Mouse (Mus musculus) midbrain, postnatal 0 days (tissue): ENCODE results near the gene Trim69. TPM values are rescaled to one million over a fixed set of nuclear protein-coding genes. Genes with fewer than 3 reads are reported as not detected.

Source experiments
- ATAC-seq: fragments of 200-750 bp; cut with Nextera tagmentation; 2 replicates; pipeline ENCODE4 v1.8.0; 2017; ENCODE audit warnings: moderate number of reproducible peaks, mild to moderate bottlenecking, moderate TSS enrichment, moderate library complexity; ENCODE audit not compliant: low FRiP score
- DNase-seq: peaks from one replicate; pipeline ENCODE4 v3.0.0-alpha.2; 2015; ENCODE audit warnings: low spot score
- H3K27ac ChIP-seq: fragments of 300-500 bp; sonication (generic); 2 replicates; pipeline ENCODE4 v1.5.1; 2014; ENCODE audit warnings: low read depth, mild to moderate bottlenecking, low read length, mixed read lengths
- H3K27me3 ChIP-seq: fragments of 300-500 bp; sonication (generic); 2 replicates; pipeline ENCODE4 v1.6.1; 2014; ENCODE audit warnings: low read length, control low read depth, mixed read lengths; ENCODE audit not compliant: insufficient read depth
- H3K36me3 ChIP-seq: fragments of 300-500 bp; sonication (generic); 2 replicates; pipeline ENCODE4 v1.6.1; 2014; ENCODE audit warnings: low read length, control low read depth, mixed read lengths; ENCODE audit not compliant: insufficient read depth
- H3K4me1 ChIP-seq: fragments of 300-500 bp; sonication (generic); 2 replicates; pipeline ENCODE4 v1.6.1; 2014; ENCODE audit warnings: mild to moderate bottlenecking, control low read depth, antibody characterized with exemption, low read length, mixed read lengths; ENCODE audit not compliant: insufficient read depth
- H3K4me2 ChIP-seq: fragments of 300-500 bp; sonication (generic); 2 replicates; pipeline ENCODE4 v1.6.1; 2014; ENCODE audit warnings: low read depth, mild to moderate bottlenecking, low read length, mixed read lengths; ENCODE audit not compliant: poor library complexity, severe bottlenecking
- H3K4me3 ChIP-seq: fragments of 300-500 bp; sonication (generic); 2 replicates; pipeline ENCODE4 v1.5.1; 2014; ENCODE audit warnings: low read depth, mild to moderate bottlenecking, low read length, moderate library complexity
- H3K9ac ChIP-seq: fragments of 300-500 bp; sonication (generic); replicated peaks from 2 replicates; pipeline ENCODE4 v1.6.1; 2014; ENCODE audit warnings: mild to moderate bottlenecking, low read length, moderate library complexity, mixed read lengths; ENCODE audit not compliant: poor library complexity, severe bottlenecking
- H3K9me3 ChIP-seq: fragments of 300-500 bp; sonication (generic); 2 replicates; pipeline ENCODE4 v1.6.1; 2016; ENCODE audit warnings: low read length, control low read depth
- CTCF ChIP-seq: IDR thresholded peaks from 2 replicates; pipeline ENCODE4 v1.5.1; 2016; ENCODE audit warnings: antibody characterized with exemption, mild to moderate bottlenecking
- WGBS: fragments of 180-500 bp; shearing (Covaris S2); extraction: QIAGEN DNeasy Blood & Tissue Kit; methylation state at CpG from one replicate; pipeline ENCODE4 v1.1.7; 2014; 5-methylcytosine and 5-hydroxymethylcytosine counted together
- polyA plus RNA-seq: library from polyadenylated mRNA; unstranded; fragments of >200 nt; fragmentation: Nextera tagmentation; extraction: Ambion mirVana; gene quantifications from 2 replicates; pipeline ENCODE4 v1.2.1, GENCODE M21; 2015
- total RNA-seq: library from RNA; depleted of rRNA; stranded (reverse); fragments of >200 nt; gene quantifications from 2 replicates; pipeline ENCODE4 v1.2.3, GENCODE M21; 2014

Trim69 gene
- total and polyA plus RNA-seq, 2 experiments from 2014 or later = not detected

GRCm38 (mm10) chr2:122156051-122156700 is 4.3 kb upstream of the Trim69 start:
- Histone ChIP-seq H3K27ac (no peak overlapping the region), H3K27me3 (no peaks in the 10 kb centered on the region), H3K4me2 (no peak overlapping the region), H3K4me1 (no peaks in the 10 kb centered on the region), H3K36me3 (no peaks in the 10 kb centered on the region), H3K4me3 (no peak overlapping the region), H3K9me3 (no peaks in the 10 kb centered on the region), H3K9ac (no peak overlapping the region)
- DNase-seq = no peak
- ATAC-seq = no peak
- WGBS = 88% methylated on average over 4 of the region's 4 CpGs
- no peak for TF ChIP-seq CTCF

GRCm38 (mm10) chr2:122157561-122157960 is 2.9 kb upstream of the Trim69 start:
- Histone ChIP-seq H3K36me3 (no peaks in the 10 kb centered on the region), H3K9me3 (no peaks in the 10 kb centered on the region), H3K4me3 (no peak overlapping the region), H3K27ac (no peak overlapping the region), H3K4me1 (no peaks in the 10 kb centered on the region), H3K9ac (no peak overlapping the region), H3K4me2 (no peak overlapping the region), H3K27me3 (no peaks in the 10 kb centered on the region)
- TF ChIP-seq CTCF = no peak
- ATAC-seq (no peak), DNase-seq (no peak)

DNA sequence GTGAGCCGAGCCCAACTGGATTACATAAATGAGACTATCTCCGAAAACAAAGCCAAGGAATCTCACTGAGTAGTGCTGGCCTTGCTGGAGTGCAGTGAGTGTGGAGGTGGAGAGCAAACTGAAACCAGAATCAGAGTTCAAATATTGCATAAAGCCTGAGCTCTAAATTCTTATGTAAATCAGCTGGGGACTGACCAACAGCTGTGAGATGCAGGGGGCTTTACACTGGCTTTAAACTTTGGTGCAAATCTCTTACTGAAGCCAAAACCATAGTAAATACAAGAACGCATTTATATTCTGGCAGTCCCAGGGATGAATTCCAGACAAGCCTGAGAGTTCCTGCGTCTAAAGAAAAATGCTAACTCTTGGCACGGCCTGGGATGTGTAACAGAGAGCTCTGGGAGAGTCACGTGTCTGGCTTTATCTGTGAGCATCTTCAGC is 2.1 kb upstream of the Trim69 start:
- 44% methylated on average over 6 of the region's 6 CpGs for WGBS
- H3K27me3 ChIP-seq = no peaks in the 10 kb centered on the region
- H3K9me3 ChIP-seq = no peaks in the 10 kb centered on the region
- no peak overlapping the region for H3K27ac ChIP-seq
- no peak overlapping the region for H3K4me2 ChIP-seq
- no peak for TF ChIP-seq CTCF
- no peaks in the 10 kb centered on the region for H3K4me1 ChIP-seq
- H3K4me3 ChIP-seq = no peak overlapping the region
- DNase-seq (no peak), ATAC-seq (no peak)
- no peaks in the 10 kb centered on the region for H3K36me3 ChIP-seq
- no peak overlapping the region for H3K9ac ChIP-seq

- no peak for TF ChIP-seq CTCF
- Histone ChIP-seq H3K27me3 (no peaks in the 10 kb centered on the region), H3K4me1 (no peaks in the 10 kb centered on the region), H3K27ac (no peak overlapping the region), H3K9ac (no peak overlapping the region), H3K4me2 (no peak overlapping the region), H3K4me3 (no peak overlapping the region), H3K9me3 (no peaks in the 10 kb centered on the region), H3K36me3 (no peaks in the 10 kb centered on the region)
- no peak for DNase-seq
- WGBS = 83% methylated on average over 6 of the region's 6 CpGs
- no peak for ATAC-seq
Measured at GRCm38 (mm10) chr2:122159667-122160066, 833 bp upstream of the Trim69 start.

GRCm38 (mm10) chr2:122161542-122161941 is 1.0 kb downstream of the Trim69 start:
- H3K9ac ChIP-seq = no peak overlapping the region
- no peak overlapping the region for H3K4me2 ChIP-seq
- TF ChIP-seq CTCF = no peak
- H3K4me3 ChIP-seq = no peak overlapping the region
- DNase-seq (no peak), ATAC-seq (no peak)
- H3K36me3 ChIP-seq = no peaks in the 10 kb centered on the region
- H3K27me3 ChIP-seq = no peaks in the 10 kb centered on the region
- no peaks in the 10 kb centered on the region for H3K9me3 ChIP-seq
- 19% methylated on average over 4 of the region's 4 CpGs for WGBS
- no peak overlapping the region for H3K27ac ChIP-seq
- H3K4me1 ChIP-seq = no peaks in the 10 kb centered on the region

- Histone ChIP-seq H3K9me3 (no peaks in the 10 kb centered on the region), H3K27ac (no peak overlapping the region), H3K4me1 (no peaks in the 10 kb centered on the region), H3K9ac (no peak overlapping the region), H3K27me3 (no peaks in the 10 kb centered on the region), H3K4me3 (no peak overlapping the region), H3K4me2 (no peak overlapping the region), H3K36me3 (no peaks in the 10 kb centered on the region)
- ATAC-seq (no peak), DNase-seq (no peak)
- WGBS = 82% methylated on average over 2 of the region's 2 CpGs
- TF ChIP-seq CTCF = no peak
Measured at GRCm38 (mm10) chr2:122162529-122162928, 2.0 kb downstream of the Trim69 start.
